Mouse (Mus musculus) heart, adult 2 months (tissue): ENCODE data around the gene Sdcbp2.

ENCODE experiments used
- CTCF ChIP-seq: fragments of 200-600 bp; IDR thresholded peaks from 2 replicates; pipeline ENCODE4 v1.8.1; 2022; ENCODE audit warnings: antibody characterized with exemption, mild to moderate bottlenecking, moderate library complexity
- EP300 ChIP-seq: fragments of 200-500 bp; IDR thresholded peaks from 2 replicates; pipeline ENCODE4 v1.6.1; 2011; ENCODE audit warnings: low read depth, low read length, control low read depth; ENCODE audit not compliant: insufficient read depth

DNA sequence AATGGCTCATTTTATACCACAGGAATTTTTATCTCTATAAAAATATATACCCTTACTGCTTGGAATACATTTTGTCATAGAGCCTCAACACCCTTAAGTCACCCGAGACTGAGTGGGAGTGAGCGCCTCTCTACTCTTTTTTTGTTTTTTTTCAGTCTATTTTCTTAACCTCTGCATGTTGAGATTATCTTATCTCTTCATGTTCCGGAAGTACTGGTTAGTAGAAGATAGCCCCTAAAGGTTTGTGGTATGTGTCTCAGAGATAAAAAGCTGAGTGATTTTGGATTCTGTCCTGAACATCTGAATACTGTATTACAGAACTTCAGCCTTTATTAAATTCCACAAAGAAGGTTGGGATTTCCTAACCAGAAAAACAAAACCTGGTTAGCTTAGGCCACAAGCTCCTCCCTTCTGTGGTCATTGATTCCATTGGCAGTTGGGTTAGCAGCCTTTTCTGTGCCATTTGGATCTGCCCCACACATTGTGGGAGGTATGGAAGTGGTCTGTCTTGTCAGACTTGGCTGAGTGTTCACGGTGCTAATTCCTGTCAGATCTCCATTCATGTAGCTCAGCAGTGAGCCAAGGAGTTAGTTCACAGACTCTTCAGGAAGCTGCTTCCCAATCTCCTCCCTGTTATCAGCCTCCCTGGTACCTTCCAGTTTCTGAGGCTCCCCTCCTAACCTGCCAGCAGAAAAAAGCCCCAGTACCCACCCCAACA is 47.9 kb upstream of the Sdcbp2 start:
- TF ChIP-seq EP300, result no peak
- no peak for TF ChIP-seq CTCF
